Mouse (Mus musculus) layer of hippocampus, adult 9-11 months (tissue): Measurements from ENCODE around the gene Tbc1d4.
"Not testable (repeated sequence)": the region's sequence is repeated elsewhere in the genome, so short reads cannot be mapped to it uniquely, and the experiment has no call there.

Experiments
- DNase-seq: peaks from one replicate; pipeline ENCODE4 v3.0.0; 2022

Gene Tbc1d4

DNA sequence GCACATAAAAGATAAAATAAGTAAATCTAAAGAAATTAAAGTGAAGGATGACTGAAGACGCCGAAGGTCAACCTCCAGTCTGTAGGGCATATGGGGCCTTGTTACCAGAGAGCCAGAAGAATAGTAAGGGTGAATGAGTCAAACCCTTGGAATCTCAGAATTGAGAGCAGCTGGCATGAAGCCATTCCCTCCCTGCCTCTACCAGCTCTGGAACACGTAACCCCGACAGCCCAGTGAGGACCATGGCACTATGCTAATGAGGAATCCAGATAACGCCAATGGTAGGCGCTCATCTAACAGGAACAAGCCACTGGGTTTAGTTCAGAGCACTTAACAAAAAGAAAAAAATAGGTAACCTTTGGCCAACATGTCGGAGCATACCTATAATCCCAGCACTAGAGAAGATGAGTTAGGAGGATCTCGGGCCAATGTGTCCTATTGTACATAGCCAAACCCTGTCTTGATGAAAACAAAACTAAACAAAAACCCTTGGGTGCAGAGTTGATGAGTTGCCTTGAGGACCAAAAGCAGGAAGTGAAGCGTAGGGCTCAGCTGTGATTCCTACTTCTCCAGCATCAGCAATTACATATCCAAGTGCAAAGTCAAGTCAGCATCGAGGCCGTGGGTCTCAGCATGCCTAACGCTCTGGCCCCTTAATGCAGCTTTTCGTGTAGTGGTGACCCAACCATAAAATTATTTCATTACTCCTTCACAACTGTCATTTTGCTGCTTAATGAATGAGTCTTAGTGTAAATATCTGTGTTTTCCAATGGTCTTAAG, 13.5 kb downstream of the Tbc1d4 start:
- DNase-seq, result no peak

DNA sequence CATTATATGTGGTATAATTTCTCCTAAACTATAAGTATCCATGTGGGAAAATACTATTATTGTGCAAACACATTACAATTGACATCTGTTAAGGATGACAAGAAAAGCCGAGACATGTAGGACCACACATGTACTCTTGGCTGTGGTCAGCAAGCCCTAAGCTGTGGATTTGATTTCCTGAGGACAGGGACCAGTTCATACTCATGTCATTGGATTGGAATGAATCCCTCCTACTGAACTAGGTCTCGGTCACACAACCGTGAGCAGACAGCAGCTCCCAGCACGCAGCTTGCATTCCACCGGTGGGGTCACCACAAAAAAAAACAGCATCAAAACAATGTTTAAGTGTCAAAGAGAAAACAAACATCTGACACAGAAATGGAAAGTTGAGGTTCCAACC, 15.0 kb downstream of the Tbc1d4 start:
- DNase-seq, result no peak

DNA sequence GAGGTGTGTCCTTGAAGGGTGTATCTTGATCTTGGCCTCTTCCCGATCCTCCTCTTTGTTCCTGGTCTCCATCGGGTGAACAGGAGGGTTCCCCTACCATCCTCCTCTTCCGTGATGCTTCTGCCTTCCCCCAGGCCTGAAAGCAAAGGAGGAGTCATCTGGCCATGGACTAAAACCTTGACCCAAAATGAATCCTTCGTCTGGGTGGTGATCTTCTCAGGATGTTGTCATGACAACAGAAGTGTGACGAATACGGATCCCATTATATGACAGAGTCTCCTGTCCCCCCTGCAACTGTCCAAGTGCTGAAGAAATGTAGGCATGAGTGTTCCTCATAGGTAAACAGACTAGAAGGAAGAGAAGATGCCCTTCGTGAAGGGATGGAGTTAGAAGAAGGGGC, 15.7 kb downstream of the Tbc1d4 start:
- DNase-seq, result no peak

DNA sequence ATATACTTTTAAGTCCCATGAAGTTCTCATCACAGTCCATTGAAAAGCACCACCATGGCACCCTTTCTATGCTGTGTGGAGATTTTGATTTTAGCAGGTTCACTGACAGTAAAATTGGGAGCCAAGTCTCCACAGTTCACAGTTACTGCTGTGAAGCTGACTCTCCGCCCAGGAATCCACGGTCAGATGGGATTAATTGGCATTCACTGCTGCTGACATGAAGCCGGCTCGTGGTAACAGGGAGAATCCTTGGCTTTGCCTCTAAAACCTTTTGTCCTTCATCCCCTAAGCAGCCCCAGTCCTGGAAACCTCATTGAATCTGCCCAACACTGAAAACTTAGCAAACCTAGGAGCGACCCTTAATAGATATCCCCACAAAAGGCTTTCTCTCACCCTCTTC, 17.9 kb downstream of the Tbc1d4 start:
- no peak for DNase-seq

DNA sequence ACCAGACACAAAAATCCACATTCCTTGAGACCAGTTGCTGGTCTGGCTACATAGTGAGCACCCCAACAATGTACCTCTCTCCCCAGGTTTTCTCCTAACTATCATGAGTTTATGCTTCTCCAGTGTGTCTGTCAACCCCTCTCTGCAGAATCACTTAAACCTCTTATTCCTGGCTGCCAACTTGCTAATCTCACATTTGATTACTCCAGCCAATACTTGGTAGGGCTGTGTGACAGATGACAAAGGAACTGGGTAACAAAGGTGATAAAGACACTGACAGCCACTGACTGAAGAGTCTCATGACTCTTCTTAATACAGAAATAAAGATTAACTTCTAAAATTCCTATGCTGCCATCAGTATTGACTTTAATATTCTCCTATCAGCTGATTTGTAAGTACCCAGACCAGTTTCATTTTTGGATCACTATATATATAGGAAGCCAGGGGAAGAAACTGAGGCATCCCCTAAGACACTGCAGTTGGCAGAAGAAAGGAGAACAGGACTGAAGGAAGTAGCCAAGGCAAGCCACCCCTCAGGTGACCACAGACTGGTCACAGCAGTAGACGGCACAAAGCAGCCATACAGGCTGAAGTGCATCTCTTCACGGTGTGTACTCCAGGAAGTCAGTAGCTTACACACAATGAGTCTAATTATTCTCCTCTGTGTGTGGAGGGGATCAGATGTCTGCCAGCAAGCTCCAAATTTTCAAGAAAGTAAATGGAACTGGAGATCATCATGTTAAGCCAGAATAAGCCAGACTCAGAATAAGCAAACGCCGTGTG, 20.6 kb downstream of the Tbc1d4 start:
- not testable (repeated sequence) for DNase-seq

DNA sequence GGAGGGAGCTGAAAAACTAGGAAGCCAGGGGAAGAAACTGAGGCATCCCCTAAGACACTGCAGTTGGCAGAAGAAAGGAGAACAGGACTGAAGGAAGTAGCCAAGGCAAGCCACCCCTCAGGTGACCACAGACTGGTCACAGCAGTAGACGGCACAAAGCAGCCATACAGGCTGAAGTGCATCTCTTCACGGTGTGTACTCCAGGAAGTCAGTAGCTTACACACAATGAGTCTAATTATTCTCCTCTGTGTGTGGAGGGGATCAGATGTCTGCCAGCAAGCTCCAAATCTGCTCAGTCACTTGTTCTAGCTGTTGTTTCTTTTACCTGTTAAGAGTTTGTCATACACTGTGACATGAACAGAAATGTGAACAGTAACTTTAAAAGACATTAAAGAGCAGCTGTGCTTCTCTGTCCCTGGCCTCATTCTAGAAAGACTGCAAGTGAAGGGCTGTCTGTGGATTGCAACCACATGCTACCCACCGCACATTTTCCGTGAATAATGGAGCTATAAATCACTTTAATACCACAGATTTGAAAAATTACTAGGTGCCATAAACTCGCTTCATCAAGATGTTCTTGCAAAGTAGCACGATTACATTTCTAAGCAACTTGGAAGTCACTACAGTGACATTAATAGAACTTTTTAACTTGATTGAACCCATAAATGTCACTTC, 21.5 kb downstream of the Tbc1d4 start:
- DNase-seq, result not testable (repeated sequence)

DNA sequence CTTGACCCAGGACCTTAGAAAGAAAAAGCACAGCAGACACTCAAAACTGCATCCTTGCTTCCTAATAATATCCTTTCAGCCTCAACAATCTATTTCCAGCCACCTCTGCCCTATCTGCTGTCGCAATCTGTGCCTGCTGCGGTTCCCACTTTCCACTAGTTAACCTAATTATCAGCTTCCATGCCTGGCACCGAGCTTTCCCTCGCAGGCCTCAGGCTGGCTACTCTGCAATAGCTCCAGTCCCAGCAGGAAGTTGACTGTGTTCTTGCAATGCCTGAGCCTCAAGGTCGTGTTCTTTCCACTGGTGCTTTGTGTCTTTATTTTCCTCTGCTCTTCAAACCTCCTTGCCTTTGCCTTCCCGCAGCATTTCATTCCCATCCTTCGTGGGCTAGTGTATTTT, 22.9 kb downstream of the Tbc1d4 start:
- no peak for DNase-seq

DNA sequence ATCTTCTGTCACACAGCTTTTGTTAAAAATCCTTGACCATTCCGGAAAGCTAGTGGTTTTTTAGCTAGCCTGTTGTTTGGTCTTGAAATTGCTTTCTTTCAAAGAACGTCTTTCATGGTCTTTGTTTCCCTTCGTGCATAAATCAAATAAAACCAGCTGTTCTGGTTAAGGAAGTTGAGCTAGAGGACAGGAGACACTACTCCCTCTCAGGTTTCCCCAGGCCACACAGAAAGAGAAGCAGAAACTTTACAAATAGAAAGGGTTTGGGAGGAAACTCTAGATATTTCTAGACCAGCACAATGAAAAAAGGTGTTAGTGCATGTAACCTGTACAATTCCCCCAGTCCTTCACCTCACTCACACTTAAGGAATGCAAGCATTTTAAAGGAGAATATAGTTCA, 33.3 kb downstream of the Tbc1d4 start:
- no peak for DNase-seq

DNA sequence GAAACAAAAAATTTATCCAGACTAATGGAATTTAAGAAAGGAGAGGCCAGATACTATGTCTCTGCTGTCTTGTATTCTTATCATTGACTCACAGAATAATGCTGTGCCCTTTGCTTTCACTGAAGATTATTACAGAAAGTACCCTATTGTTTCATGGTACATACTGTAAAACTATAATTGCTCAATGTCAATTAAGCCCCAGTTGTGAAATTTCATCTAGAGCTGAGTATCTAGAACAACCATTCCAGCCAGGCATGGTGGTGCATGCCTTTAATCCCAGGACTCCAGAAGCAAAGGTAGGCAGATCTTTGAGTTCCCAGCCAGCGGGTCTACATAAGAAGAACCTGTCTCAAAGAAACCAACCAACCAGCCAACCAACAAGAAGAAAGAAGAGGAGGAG, 34.5 kb downstream of the Tbc1d4 start:
- DNase-seq, result no peak

DNA sequence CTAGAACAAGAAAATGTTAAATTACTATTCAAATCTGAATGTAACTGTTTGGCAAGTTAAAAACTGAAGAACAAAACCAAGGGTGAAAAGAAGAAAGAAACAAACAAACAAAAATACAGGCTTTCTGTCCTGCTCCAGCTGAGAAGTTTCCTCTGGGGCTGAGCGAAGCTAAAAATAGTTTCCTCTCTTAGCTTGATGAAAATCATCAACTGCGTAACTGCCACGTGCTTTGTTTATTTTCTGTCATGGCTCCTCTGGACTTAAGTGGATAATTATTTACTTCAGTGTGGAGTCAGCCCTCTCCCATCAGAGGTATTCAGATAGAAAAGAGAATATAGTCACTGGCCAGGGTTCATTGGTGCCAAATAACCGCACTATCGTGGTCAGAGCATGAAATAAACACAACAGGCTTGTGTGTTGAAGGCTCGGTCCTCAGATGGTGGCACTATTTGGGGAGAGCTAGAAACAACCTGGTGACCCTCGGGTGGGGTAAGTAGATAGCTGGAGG, 35.8 kb downstream of the Tbc1d4 start:
- no peak for DNase-seq

DNA sequence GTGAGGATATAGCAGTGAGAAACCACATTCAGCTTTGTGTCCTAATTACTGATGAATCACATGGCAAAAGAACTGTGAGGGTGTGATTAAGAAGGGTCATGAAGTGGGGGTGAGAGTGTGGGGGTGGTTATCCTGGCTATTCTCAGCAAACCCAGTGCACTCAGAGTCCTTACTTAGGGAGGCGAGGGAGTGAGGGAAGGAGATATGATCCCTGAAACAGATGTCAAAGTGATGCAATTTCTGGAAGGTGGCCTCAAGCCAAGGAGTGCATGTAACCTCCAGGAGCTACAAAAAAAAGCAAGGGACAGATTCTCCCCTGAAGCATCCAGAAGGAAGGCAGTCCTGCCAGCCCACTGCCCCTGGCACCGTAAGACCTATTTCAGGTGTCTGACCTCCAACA, 40.2 kb downstream of the Tbc1d4 start:
- DNase-seq, result no peak

DNA sequence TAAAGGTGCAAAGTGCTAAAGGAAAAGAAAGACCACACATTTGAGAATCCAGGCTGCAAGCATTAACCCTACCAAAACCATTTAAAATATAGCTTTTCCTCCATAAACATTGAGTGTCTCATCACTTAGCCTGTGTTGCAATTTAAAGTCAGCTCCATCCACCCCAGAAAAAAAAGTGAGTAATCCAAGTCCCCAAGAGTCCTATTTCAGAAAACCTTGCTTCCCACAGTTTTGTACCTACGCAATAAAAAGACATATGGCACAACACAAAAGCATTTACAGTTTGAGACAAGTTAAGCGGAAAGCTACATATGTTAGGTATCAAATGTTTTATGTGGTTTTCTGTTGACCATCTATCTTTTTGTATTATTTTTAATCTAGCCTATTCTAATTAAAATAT, 42.3 kb downstream of the Tbc1d4 start:
- DNase-seq, result no peak

DNA sequence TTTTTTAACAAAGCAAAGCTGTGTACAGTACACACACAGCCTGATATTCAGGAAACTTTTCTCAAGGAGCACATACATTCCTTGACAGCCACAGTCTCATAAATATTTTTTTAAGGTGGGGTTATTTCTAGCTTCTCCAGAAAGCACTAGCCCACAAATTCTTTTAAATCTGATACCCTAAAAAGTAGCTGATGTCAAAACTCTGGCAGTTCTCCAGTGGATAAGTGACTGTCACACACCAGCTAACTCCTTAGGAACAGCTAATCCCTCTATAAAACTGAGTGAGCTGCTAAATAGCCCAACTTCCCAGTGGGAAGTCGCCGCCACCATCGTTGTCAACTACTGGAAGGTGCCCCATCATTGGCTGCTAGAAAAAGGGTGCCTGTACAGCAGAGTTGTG, 43.3 kb downstream of the Tbc1d4 start:
- DNase-seq, result no peak

DNA sequence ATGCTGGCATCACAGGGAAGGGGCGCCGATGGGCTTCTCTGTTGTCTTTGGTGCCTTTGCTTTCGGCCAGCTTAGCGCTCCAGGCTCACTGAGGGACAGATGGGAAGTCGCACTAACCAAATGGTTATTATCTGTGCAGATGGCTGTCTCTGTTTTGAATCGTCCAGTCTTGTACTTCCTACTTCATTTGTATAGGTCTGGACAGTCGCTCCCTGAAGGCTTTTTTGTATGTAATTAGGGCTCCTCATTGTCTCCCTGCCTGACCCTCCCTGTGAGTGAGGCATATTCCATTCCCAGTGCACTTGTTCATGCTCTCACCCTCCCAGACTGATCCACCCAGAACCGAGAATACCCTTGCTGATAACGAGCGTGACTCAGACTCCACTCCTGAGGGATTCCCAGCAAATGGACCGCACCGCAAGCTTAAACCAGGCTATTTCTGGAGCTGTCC, 47.7 kb downstream of the Tbc1d4 start:
- DNase-seq, result no peak

DNA sequence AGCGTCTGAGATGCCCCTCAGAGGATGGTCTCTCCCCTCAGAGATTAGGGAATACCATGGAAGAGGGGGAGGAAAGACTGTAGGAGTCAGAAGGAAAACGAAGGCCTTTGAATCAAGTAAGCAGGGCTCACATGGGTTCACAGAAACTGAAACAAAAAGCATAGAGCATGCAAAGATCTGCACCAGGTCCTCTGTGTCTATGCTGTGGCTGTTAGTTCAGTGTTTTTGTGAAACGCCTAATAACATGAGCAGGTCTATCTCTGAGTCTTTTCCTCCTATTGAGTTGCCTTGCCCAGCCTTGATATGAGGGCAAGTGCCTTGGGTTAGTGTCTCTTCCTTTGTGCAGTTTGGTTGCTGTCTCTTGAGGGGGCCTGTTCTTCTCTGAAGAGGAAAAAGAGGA, 49.5 kb downstream of the Tbc1d4 start:
- no peak for DNase-seq

DNA sequence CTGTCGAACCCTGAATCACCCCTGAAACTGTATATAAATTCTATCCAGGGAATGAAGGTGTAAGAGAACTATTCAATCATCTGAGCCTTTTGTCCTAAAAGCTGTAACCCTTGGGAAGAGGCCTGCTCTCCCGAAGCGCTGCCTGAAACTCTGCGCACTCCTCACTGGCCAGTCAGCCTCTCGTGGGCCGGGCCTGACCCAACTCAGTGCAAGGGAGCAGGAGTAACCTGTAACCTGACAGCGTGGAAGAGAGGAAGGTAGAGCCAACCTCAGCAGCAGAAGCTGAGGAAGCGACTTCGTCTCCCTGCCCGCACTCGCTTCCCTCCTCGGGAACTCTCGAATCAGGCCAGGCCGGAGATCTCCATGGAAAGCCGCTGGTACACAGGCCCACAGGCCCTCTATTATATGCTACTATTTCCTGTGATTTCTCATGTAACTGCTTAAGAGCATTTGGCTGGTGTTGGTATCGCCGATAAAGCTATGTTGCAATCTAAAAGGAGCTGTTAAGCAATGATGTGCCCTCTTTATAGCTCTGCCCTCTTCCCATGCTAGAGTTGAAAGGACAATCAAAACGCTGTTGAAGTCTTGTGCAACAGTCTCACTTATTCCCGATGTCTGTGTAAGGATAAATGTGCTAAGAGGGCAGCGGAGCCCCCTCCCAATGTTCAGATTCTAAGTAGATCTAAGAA, 60.0 kb downstream of the Tbc1d4 start:
- no peak for DNase-seq

DNA sequence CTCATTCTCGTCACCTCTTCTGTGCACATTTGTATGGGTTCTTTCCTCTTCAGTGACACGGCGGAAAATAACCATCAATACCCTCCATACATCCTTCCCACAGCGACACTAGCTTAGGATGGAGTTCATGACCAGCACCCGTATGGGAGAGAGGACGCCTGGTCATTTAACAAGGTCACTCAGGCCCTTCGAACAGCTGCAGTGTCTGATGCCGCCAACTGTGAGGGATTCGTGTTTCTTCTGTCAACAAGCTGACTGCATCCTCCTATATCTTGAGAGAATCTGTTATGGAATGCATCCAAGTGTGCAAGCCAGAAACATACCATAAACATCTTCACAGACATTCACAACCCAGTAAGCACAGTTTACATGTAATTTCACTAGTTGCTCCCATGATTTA, 67.1 kb downstream of the Tbc1d4 start:
- no peak for DNase-seq

DNA sequence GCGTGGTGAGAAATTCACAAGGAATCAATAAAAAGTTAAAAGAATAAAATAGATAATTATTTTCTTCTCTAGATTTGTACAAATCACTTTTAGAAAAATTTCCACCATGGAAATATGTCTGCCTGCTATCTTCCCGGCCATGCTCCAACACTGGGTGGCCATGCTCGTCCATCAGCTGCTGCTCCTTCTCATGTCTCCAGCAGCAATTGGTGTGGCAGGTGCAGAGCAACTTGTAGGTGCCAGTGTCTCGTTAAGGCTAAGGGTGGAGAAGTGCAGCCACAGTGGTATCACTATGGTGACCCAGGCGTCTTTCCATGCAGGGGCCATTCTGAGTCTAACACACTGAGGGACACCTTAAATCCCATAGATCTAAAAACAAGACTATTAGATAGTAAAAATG, 67.8 kb downstream of the Tbc1d4 start:
- no peak for DNase-seq

DNA sequence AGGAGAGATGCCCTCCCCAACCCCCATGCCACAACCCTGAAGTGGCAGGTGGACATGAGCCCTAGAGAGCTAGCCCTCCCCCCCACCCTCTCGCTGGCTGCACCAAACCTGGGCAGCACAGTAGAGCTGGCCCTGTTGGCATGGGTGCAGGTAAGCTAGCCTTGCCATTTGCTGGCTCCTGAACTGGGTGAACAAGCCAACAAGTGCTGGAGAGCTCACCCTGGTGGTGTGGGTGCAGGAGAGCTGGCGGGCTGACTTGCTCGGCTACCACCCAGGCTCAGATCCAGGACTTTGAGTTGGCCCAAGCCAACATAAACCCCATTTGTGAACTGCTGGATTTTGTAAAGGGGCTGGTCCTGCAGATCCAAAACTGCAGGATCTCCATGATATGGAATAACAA, 68.5 kb downstream of the Tbc1d4 start:
- DNase-seq, result no peak

DNA sequence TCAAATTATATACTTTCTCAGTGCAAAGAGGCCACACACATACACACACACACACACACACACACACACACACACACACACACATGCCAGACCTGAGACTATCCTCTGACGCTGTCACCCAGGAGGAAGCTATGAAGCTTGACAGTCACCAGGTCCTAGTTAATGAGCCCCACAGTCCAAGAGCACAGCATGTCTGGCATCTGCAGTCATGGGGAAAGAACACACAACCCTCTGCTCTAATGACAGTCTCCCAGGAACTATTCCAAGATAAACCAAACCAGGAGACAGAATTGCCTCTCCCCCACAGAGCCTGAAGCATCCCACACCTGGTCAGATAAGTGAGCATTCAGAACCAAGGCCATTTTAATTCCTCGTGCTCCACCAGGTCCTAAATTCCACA, 71.1 kb downstream of the Tbc1d4 start:
- no peak for DNase-seq

DNA sequence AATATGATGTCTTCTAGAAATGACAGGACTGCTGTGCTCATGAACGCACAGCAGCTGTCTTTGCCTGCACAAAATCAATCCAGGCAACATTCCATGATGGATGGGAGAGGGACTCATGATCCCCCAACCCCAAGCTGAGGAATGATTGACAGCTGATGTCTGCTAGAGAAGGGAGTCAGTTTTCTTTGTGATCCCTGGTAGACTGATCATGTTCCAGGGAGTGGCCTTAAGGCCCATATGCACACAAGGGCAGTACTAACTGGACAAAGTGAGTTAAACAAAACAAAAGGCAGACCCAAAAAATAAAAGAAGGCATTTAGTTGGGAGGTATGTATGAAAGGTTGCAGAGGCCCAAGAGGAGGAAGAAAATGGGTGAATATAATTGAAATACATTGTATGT, 71.6 kb downstream of the Tbc1d4 start:
- no peak for DNase-seq

DNA sequence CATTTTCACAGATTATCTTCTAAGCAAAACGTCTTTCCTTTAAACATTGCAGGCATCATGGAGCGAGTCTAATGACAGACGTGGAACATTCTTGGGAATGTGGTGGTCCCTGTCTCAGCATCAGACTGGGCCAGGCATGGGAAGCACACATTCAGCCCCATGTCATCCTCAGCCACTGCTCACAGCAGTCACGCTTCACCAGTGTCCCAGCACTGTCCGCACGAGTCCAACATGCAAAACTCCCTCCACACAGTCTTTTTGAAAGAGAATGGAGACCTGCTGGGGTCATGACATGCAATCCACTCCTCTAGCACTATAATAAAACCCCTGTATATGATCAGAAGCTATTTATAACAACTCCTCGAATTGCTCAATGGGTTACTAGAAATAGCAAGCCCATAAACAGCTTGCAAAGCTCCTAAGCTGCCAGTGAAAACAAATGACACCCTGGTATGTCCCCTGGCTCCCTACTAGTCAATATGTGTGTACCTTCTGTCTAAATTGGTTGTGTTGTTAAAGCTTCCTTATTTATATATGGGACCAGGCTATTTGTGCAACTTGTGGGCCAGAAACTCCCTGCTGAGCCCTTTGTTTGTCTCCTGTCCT, 76.8 kb downstream of the Tbc1d4 start:
- DNase-seq, result no peak

DNA sequence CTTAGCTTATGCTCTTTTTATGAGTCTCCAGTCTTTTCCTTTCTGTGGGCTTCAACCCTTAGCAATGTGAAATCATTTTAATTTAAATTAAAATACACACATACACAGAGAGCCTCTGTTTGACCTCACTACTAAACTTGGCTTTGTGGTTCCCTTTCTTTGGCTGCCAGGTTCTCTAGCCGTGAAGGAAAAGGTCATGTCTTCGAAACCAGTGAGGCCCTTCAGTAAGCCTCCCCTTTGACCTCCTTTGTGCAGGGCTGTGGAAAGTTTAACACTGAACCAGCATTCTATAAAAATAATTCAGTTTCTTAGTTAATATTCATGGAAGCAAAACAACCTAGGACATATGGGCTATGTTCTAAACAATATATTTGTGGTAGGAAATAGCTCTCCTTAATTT, 78.5 kb downstream of the Tbc1d4 start:
- no peak for DNase-seq
